Mouse (Mus musculus) liver, embryonic 11.5 days (tissue): ENCODE data around the gene Mrpl30. TPM values are rescaled to one million over a fixed set of nuclear protein-coding genes. Genes with fewer than 3 reads are reported as not detected.

Source experiments
- ATAC-seq: fragments of 200-750 bp; cut with Nextera tagmentation; replicated peaks from 2 replicates; pipeline ENCODE4 v1.8.0; 2017; ENCODE audit warnings: moderate number of reproducible peaks, mild to moderate bottlenecking, moderate TSS enrichment, moderate library complexity; ENCODE audit not compliant: low FRiP score
- DNase-seq: peaks from one replicate; pipeline ENCODE4 v3.0.0-alpha.2; 2017; ENCODE audit warnings: low spot score
- H3K27ac ChIP-seq: fragments of 300-500 bp; sonication (generic); 2 replicates; pipeline ENCODE4 v1.5.1; 2014; ENCODE audit warnings: mild to moderate bottlenecking, low read depth, low read length, control low read depth
- H3K27me3 ChIP-seq: fragments of 300-500 bp; sonication (generic); replicated peaks from 2 replicates; pipeline ENCODE4 v1.6.1; 2014; ENCODE audit warnings: low read length, mixed read lengths; ENCODE audit not compliant: control insufficient read depth, insufficient read depth
- H3K36me3 ChIP-seq: fragments of 300-500 bp; sonication (generic); 2 replicates; pipeline ENCODE4 v1.6.1; 2014; ENCODE audit warnings: mild to moderate bottlenecking, low read length, moderate library complexity, mixed read lengths; ENCODE audit not compliant: control insufficient read depth, insufficient read depth
- H3K4me1 ChIP-seq: fragments of 300-500 bp; sonication (generic); replicated peaks from 2 replicates; pipeline ENCODE4 v1.6.1; 2014; ENCODE audit warnings: low read length, mixed read lengths; ENCODE audit not compliant: control insufficient read depth, insufficient read depth
- H3K4me2 ChIP-seq: fragments of 300-500 bp; sonication (generic); 2 replicates; pipeline ENCODE4 v1.6.1; 2014; ENCODE audit warnings: mild to moderate bottlenecking, control low read depth, moderate library complexity
- H3K4me3 ChIP-seq: fragments of 300-500 bp; sonication (generic); 2 replicates; pipeline ENCODE4 v1.5.1; 2014; ENCODE audit warnings: low read depth, low read length, control low read depth
- H3K9ac ChIP-seq: fragments of 300-500 bp; sonication (generic); 2 replicates; pipeline ENCODE4 v1.6.1; 2014; ENCODE audit warnings: low read depth, low read length, control low read depth
- H3K9me3 ChIP-seq: fragments of 300-500 bp; sonication (generic); 2 replicates; pipeline ENCODE4 v1.6.1; 2016; ENCODE audit warnings: low read length, inconsistent platforms, mixed read lengths; ENCODE audit not compliant: control insufficient read depth
- WGBS: fragments of 180-500 bp; shearing (Covaris S2); extraction: QIAGEN DNeasy Blood & Tissue Kit; methylation state at CpG from one replicate; pipeline ENCODE4 v1.1.7; 2014; 5-methylcytosine and 5-hydroxymethylcytosine counted together
- polyA plus RNA-seq: library from polyadenylated mRNA; unstranded; fragments of >200 nt; fragmentation: Nextera tagmentation; extraction: Ambion mirVana; gene quantifications from 2 replicates; pipeline ENCODE4 v1.2.1, GENCODE M21; 2014

Mrpl30 gene
- polyA plus RNA-seq, 1 experiment from 2014 or later: 300 TPM

GRCm38 (mm10) chr1:37867684-37868322, 22.5 kb upstream of the Mrpl30 start:
- Histone ChIP-seq H3K36me3 (no peaks in the 10 kb centered on the region), H3K4me3 (no peak overlapping the region), H3K27me3 (0 out of 2 replicates have a peak, but pooled peaks cover 2% of the 10 kb centered on the region), H3K9ac (no peak overlapping the region), H3K9me3 (no peaks in the 10 kb centered on the region), H3K4me1 (0 out of 2 replicates have a peak, but pooled peaks cover 4% of the 10 kb centered on the region), H3K27ac (no peak overlapping the region), H3K4me2 (no peak overlapping the region)
- DNase-seq (no peak), ATAC-seq (no peak)
- 61% methylated on average over 10 of the region's 10 CpGs for WGBS

- Histone ChIP-seq H3K36me3 (no peaks in the 10 kb centered on the region), H3K4me3 (no peak overlapping the region), H3K9me3 (no peaks in the 10 kb centered on the region), H3K27ac (no peak overlapping the region), H3K4me2 (no peak overlapping the region), H3K9ac (no peak overlapping the region), H3K4me1 (peaks cover 4% of the 10 kb centered on the region; the same call in 1 of the 2 replicates), H3K27me3 (0 out of 2 replicates have a peak, but pooled peaks cover 2% of the 10 kb centered on the region)
- ATAC-seq (no peak), DNase-seq (no peak)
- WGBS: 54% methylated on average over 10 of the region's 10 CpGs
These were observed 21.6 kb upstream of the Mrpl30 start for GRCm38 (mm10) chr1:37868640-37869039.

- Histone ChIP-seq H3K27me3 (0 out of 2 replicates have a peak, but pooled peaks cover 2% of the 10 kb centered on the region), H3K4me1 (peaks cover 4% of the 10 kb centered on the region; the same call in 1 of the 2 replicates), H3K27ac (no peak overlapping the region), H3K4me3 (no peak overlapping the region), H3K4me2 (no peak overlapping the region), H3K36me3 (no peaks in the 10 kb centered on the region), H3K9me3 (no peaks in the 10 kb centered on the region), H3K9ac (no peak overlapping the region; the same call in 1 of the 2 replicates)
- no peak for DNase-seq
- ATAC-seq: no peak
- 38% methylated on average over 2 of the region's 2 CpGs for WGBS
These were observed 20.9 kb upstream of the Mrpl30 start for GRCm38 (mm10) chr1:37869362-37869761.

GRCm38 (mm10) chr1:37871704-37872103, 18.6 kb upstream of the Mrpl30 start, which contains the start of gene Lipt1:
Gene Lipt1 (plus strand): TSS chr1:37871738.
- H3K4me1 ChIP-seq: peaks cover 4% of the 10 kb centered on the region; the same call in 1 of the 2 replicates
- peak; percentile 54; the same call in 1 of the 2 replicates for ATAC-seq

GRCm38 (mm10) chr1:37872131-37873067, 17.9 kb upstream of the Mrpl30 start:
- peak overlapping the region; percentile 84 for H3K4me2 ChIP-seq
- 0 out of 2 replicates have a peak, but pooled peaks cover 2% of the 10 kb centered on the region for H3K27me3 ChIP-seq
- H3K4me3 ChIP-seq: peak overlapping the region; percentile 55
- H3K9ac ChIP-seq: peak overlapping the region; percentile 72
- WGBS: 4% methylated on average over 33 of the region's 33 CpGs
- ATAC-seq: peak; percentile 89
- peaks cover 4% of the 10 kb centered on the region; the same call in 1 of the 2 replicates for H3K4me1 ChIP-seq
- peaks cover 8% of the 10 kb centered on the region; the same call in 1 of the 2 replicates for H3K9me3 ChIP-seq
- peaks cover 19% of the 10 kb centered on the region for H3K36me3 ChIP-seq
- peak overlapping the region; percentile 67 for H3K27ac ChIP-seq
- DNase-seq: peak; percentile 81

More at GRCm38 (mm10) chr1:37871704-37872103, 18.6 kb upstream of the Mrpl30 start, which contains the start of gene Lipt1:
- peaks cover 16% of the 10 kb centered on the region for H3K36me3 ChIP-seq
- 0 out of 2 replicates have a peak, but pooled peaks cover 2% of the 10 kb centered on the region for H3K27me3 ChIP-seq
- peak within 1 kb of the TSS; percentile 67 for H3K27ac ChIP-seq
- 16% methylated on average over 7 of the region's 7 CpGs for WGBS
- peak within 1 kb of the TSS; percentile 84 for H3K4me2 ChIP-seq
- H3K4me3 ChIP-seq: peak within 1 kb of the TSS; percentile 55
- peak within 1 kb of the TSS; percentile 72 for H3K9ac ChIP-seq
- peaks cover 8% of the 10 kb centered on the region; the same call in 1 of the 2 replicates for H3K9me3 ChIP-seq
- no peak for DNase-seq

- Histone ChIP-seq H3K4me1 (peaks cover 4% of the 10 kb centered on the region; the same call in 1 of the 2 replicates), H3K27me3 (0 out of 2 replicates have a peak, but pooled peaks cover 2% of the 10 kb centered on the region), H3K9ac (peak overlapping the region; percentile 72; the same call in 1 of the 2 replicates), H3K4me2 (peak overlapping the region; percentile 84), H3K27ac (no peak overlapping the region), H3K9me3 (peaks cover 8% of the 10 kb centered on the region; the same call in 1 of the 2 replicates), H3K4me3 (peak overlapping the region; percentile 55), H3K36me3 (peaks cover 26% of the 10 kb centered on the region)
- no peak for ATAC-seq
- 75% methylated on average over 4 of the region's 4 CpGs for WGBS
- DNase-seq: no peak
These were observed 17.1 kb upstream of the Mrpl30 start for GRCm38 (mm10) chr1:37873157-37873556.

- WGBS: 93% methylated on average over 13 of the region's 13 CpGs
- peaks cover 8% of the 10 kb centered on the region; the same call in 1 of the 2 replicates for H3K9me3 ChIP-seq
- no peak overlapping the region for H3K4me3 ChIP-seq
- H3K4me2 ChIP-seq: no peak overlapping the region
- DNase-seq: no peak
- H3K27me3 ChIP-seq: no peaks in the 10 kb centered on the region
- no peak overlapping the region for H3K9ac ChIP-seq
- no peak overlapping the region for H3K27ac ChIP-seq
- no peak for ATAC-seq
- H3K4me1 ChIP-seq: no peaks in the 10 kb centered on the region; the same call in 1 of the 2 replicates
- peaks cover 34% of the 10 kb centered on the region for H3K36me3 ChIP-seq
These were observed 12.4 kb upstream of the Mrpl30 start for GRCm38 (mm10) chr1:37877736-37878460.

GRCm38 (mm10) chr1:37883411-37883810, 6.9 kb upstream of the Mrpl30 start:
- DNase-seq (no peak), ATAC-seq (no peak)
- Histone ChIP-seq H3K9me3 (no peaks in the 10 kb centered on the region), H3K27ac (no peak overlapping the region), H3K4me1 (no peaks in the 10 kb centered on the region), H3K27me3 (no peaks in the 10 kb centered on the region), H3K9ac (no peak overlapping the region), H3K36me3 (peaks cover 20% of the 10 kb centered on the region), H3K4me3 (no peak overlapping the region), H3K4me2 (no peak overlapping the region)
- WGBS: 92% methylated on average over 4 of the region's 4 CpGs
